ENCODE assay signal across 25 mouse cellular contexts in the genomic region with DNA sequence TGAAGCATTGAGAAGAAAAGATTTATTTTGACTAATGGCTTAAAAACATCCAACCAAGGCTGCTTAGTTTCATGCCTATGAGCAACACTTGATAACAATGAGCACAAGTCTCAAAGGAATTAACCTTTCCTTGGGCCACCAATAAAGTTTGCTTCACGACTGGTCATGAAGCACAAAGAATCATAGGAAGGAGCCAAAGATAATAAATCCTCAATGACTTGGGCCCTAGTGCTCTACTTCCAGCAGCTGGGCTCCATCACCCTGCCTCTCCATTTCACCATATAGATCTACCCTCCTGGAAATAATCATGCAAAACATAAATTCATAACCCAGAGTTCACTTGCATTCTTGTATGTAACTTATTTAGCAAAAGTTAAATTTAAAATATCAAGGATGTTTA.
A peak's percentile ranks its signal among the peaks of the same experiment; 100 is the strongest.
DNase-seq lines count a peak whose midpoint lies in the region; ATAC-seq and TF ChIP-seq lines count a peak whose summit lies in the region.
"Had no signal": no experiment of that assay in that cellular context is flagged by ENCODE, and none has a peak within 500 bp of the region (broad histone marks: within the 10 kb centered on the region; RNA-seq: fewer than 3 reads in every experiment).

No protein-coding gene starts in this region.

- no peak for TF ChIP-seq EP300 in heart, adult 2 months (IDR thresholded peaks at IDR 0.05; ENCODE audit: insufficient read depth, low read depth, low read length)

- no peak overlapping the region for H3K4me3 ChIP-seq in heart, embryonic 15.5 days
- H3K4me3 ChIP-seq in heart, adult 2 months: no peak overlapping the region
- H3K4me3 ChIP-seq in kidney, embryonic 15.5 days (replicated peaks): no peak overlapping the region
- no peak overlapping the region for H3K4me3 ChIP-seq in lung, embryonic 14.5 days (ENCODE audit: low read depth, low read length)
- H3K4me3 ChIP-seq: embryonic facial prominence, embryonic 13.5 days; forebrain, embryonic 12.5 days; heart, embryonic 13.5 days; hindbrain, embryonic 10.5 days; hindbrain, embryonic 15.5 days had no signal

- H3K9ac ChIP-seq in heart, embryonic 15.5 days: no peak overlapping the region
- no peak overlapping the region for H3K9ac ChIP-seq in heart, adult 2 months (ENCODE audit: low read depth, low read length)
- H3K9ac ChIP-seq in kidney, embryonic 15.5 days: no peak overlapping the region
- H3K9ac ChIP-seq in lung, embryonic 14.5 days: no peak overlapping the region
- H3K9ac ChIP-seq: embryonic facial prominence, embryonic 13.5 days; forebrain, embryonic 12.5 days; heart, embryonic 13.5 days; hindbrain, embryonic 15.5 days had no signal

- no peak overlapping the region for H3K27ac ChIP-seq in heart, embryonic 15.5 days
- no peak overlapping the region for H3K27ac ChIP-seq in heart, adult 2 months
- peak overlapping the region; percentile 66; the same call in 1 of the 2 replicates for H3K27ac ChIP-seq in kidney, embryonic 15.5 days
- no peak overlapping the region for H3K27ac ChIP-seq in lung, embryonic 14.5 days (ENCODE audit: low read depth)
- H3K27ac ChIP-seq: embryonic facial prominence, embryonic 13.5 days; forebrain, embryonic 12.5 days; hindbrain, embryonic 10.5 days; hindbrain, embryonic 15.5 days had no signal

- no peaks in the 10 kb centered on the region for H3K27me3 ChIP-seq in heart, embryonic 15.5 days
- H3K27me3 ChIP-seq in heart, adult 2 months (ENCODE audit: control insufficient read depth, insufficient read depth, low read length): no peaks in the 10 kb centered on the region
- H3K27me3 ChIP-seq in kidney, embryonic 15.5 days: no peaks in the 10 kb centered on the region
- H3K27me3 ChIP-seq in lung, embryonic 14.5 days (ENCODE audit: insufficient read depth, low read length): no peaks in the 10 kb centered on the region
- H3K27me3 ChIP-seq: embryonic facial prominence, embryonic 13.5 days; forebrain, embryonic 12.5 days; heart, embryonic 13.5 days; hindbrain, embryonic 15.5 days; Patski had no signal

- 0 out of 2 replicates have a peak, but pooled peaks have one; percentile 43 for ATAC-seq in heart, embryonic 15.5 days (replicated peaks; ENCODE audit: insufficient number of reproducible peaks, insufficient read depth, low FRiP score, low read depth)
- peak; percentile 82 for ATAC-seq in kidney, embryonic 15.5 days (replicated peaks; ENCODE audit: low FRiP score)
- peak; percentile 83 for ATAC-seq in lung, embryonic 14.5 days (ENCODE audit: insufficient read depth)
- ATAC-seq: activated CD4-positive, CD25-positive, alpha-beta regulatory T cell, adult 4 months; CD4-positive, CD25-positive, alpha-beta regulatory T cell, adult 4 months; forebrain, embryonic 16.5 days; Patski had no signal

- no peaks in the 10 kb centered on the region for H3K9me3 ChIP-seq in heart, embryonic 15.5 days (replicated peaks)
- H3K9me3 ChIP-seq in kidney, embryonic 15.5 days (replicated peaks): no peaks in the 10 kb centered on the region
- H3K9me3 ChIP-seq in lung, embryonic 14.5 days (ENCODE audit: low read depth, low read length): no peaks in the 10 kb centered on the region
- H3K9me3 ChIP-seq: embryonic facial prominence, embryonic 13.5 days; forebrain, embryonic 12.5 days; hindbrain, embryonic 10.5 days; hindbrain, embryonic 15.5 days had no signal

- 47% methylated on average over 1 of the region's 1 CpGs for WGBS in heart, embryonic 15.5 days
- 46% methylated on average over 1 of the region's 1 CpGs for WGBS in heart, adult 2 months
- WGBS in kidney, embryonic 15.5 days: 26% methylated on average over 1 of the region's 1 CpGs
- 31% methylated on average over 1 of the region's 1 CpGs for WGBS in lung, embryonic 14.5 days

- no peak overlapping the region for H3K4me2 ChIP-seq in heart, embryonic 15.5 days
- H3K4me2 ChIP-seq in kidney, embryonic 15.5 days: no peak overlapping the region
- no peak overlapping the region for H3K4me2 ChIP-seq in lung, embryonic 14.5 days
- H3K4me2 ChIP-seq: embryonic facial prominence, embryonic 13.5 days; forebrain, embryonic 12.5 days; heart, embryonic 13.5 days; hindbrain, embryonic 15.5 days had no signal

- no peaks in the 10 kb centered on the region for H3K79me2 ChIP-seq in heart, adult 2 months (replicated peaks; ENCODE audit: control insufficient read depth, insufficient read depth, low read length)

- intact Hi-C loops in heart, adult 2 months (cut with DNase I): no loop called here

- TF ChIP-seq POLR2A in heart, adult 2 months (IDR thresholded peaks at IDR 0.05; ENCODE audit: insufficient read depth, low read depth, low read length): no peak

- no peaks in the 10 kb centered on the region for H3K36me3 ChIP-seq in heart, embryonic 15.5 days
- H3K36me3 ChIP-seq in heart, adult 2 months (ENCODE audit: control insufficient read depth, insufficient read depth, low read length): no peaks in the 10 kb centered on the region
- H3K36me3 ChIP-seq in kidney, embryonic 15.5 days: no peaks in the 10 kb centered on the region
- H3K36me3 ChIP-seq in lung, embryonic 14.5 days (ENCODE audit: insufficient read depth): no peaks in the 10 kb centered on the region
- H3K36me3 ChIP-seq: embryonic facial prominence, embryonic 13.5 days; forebrain, embryonic 12.5 days; G1E; heart, embryonic 13.5 days; hindbrain, embryonic 10.5 days; hindbrain, embryonic 15.5 days had no signal

- no peak for DNase-seq in heart, adult 2 months
- no peak for DNase-seq in kidney, postnatal 36 days
- peak; percentile 72 for DNase-seq in lung, embryonic 14.5 days
- DNase-seq in lung, postnatal 10 days: no peak
- DNase-seq in kidney, postnatal 14 days: peak; percentile 5
- no peak for DNase-seq in frontal cortex, postnatal 14 days (ENCODE audit: low spot score in 2 of 2)
- DNase-seq: adrenal gland, postnatal 14 days; B cell, adult 2 months; cerebellum, adult 11-12 months; cerebellum, adult 9-11 months; cerebellum, postnatal 36 days; gastrocnemius, postnatal 14 days; heart, postnatal 14 days had no signal

- no peaks in the 10 kb centered on the region for H3K4me1 ChIP-seq in heart, embryonic 15.5 days (replicated peaks)
- no peaks in the 10 kb centered on the region for H3K4me1 ChIP-seq in heart, adult 2 months (ENCODE audit: control insufficient read depth, insufficient read depth, low read length)
- H3K4me1 ChIP-seq in kidney, embryonic 15.5 days: peaks cover 11% of the 10 kb centered on the region
- H3K4me1 ChIP-seq in lung, embryonic 14.5 days (ENCODE audit: insufficient read depth): no peaks in the 10 kb centered on the region
- H3K4me1 ChIP-seq: heart, embryonic 13.5 days; hindbrain, embryonic 15.5 days had no signal

- no peak for TF ChIP-seq CTCF in heart, adult 2 months (IDR thresholded peaks at IDR 0.05)
- TF ChIP-seq CTCF in lung, embryonic 14.5 days (IDR thresholded peaks at IDR 0.05; ENCODE audit: low read depth): no peak

Comparison
In these comparisons a context has a peak if more than half of its experiments do, and no peak if none do; other contexts are left out.
1. DNase-seq: peak in lung, embryonic 14.5 days (single experiment) and kidney, postnatal 14 days (single experiment); none in heart, adult 2 months (0 of 2), kidney, postnatal 36 days (0 of 2), lung, postnatal 10 days (single experiment) and frontal cortex, postnatal 14 days (0 of 2).
2. Peak in every context shown above with its lines, with median percentiles within 50 percentile points of each other: ATAC-seq.